Mouse (Mus musculus) urinary bladder, postnatal 25 days (tissue): Measurements from ENCODE around the gene Slc22a23.

Source experiments
- DNase-seq: peaks from one replicate; pipeline ENCODE4 v3.0.0; 2022; ENCODE audit warnings: low spot score

Gene Slc22a23

DNA sequence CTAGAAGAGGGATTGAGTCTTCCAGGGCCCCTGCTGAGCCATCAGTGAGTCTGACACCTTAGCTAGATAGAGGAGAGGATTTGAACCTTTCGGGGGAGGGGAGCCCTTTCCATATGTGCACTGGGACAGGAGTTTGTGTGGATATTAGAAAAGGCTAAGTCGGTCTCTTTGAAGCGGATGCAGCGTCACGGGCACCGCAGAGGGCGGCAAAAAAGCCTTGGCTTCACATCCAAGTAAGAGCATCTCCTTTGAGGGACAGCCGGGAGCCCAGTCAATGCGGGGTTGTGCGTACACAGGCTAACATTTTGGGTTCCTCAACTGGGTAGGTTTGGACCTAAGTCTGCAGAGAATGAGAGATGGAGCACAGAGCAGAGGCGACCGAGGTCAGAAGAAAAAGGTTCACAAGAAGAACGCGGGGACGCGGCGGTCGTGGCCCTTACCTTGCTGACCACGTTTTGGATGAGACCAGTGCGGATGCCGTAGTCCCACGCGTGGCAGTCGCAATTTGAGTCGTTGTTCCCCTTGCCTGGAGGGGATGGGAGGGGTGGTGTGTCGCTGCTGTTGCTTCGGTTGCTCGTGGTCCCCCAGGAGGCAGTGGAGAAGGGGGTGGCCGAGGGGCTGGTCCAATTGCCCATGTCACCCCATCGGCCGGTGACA, 1.1 kb downstream of the Slc22a23 start:
- DNase-seq: peak; percentile 23

DNA sequence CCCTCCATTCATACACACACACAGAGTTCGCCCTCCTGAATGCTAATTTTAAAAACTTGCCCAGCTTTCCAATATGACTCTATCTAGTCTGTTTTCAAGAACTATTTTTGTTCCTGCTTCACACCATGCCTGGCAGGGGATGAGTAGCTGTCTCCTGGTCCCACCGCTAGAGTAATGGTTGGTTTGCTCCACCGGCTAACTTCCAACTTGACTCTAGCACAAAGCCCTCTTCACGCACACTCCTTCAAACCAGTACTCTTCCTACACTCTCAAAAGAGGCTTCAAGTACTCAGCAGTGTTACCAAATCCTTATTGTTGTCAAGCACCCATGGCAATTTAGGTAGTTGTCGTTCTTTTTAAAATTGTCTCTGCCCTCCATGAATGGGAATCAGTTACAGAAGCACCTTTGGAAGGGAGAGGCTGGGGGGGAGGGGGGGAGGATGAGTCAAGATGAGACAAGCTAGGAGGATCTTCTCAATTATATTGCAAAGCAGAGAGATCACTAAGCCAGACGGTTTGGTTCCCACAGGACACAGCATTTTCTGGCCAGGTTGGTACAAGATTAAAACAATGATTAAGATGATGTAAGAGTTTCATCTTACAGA, 2.6 kb downstream of the Slc22a23 start:
- no peak for DNase-seq

DNA sequence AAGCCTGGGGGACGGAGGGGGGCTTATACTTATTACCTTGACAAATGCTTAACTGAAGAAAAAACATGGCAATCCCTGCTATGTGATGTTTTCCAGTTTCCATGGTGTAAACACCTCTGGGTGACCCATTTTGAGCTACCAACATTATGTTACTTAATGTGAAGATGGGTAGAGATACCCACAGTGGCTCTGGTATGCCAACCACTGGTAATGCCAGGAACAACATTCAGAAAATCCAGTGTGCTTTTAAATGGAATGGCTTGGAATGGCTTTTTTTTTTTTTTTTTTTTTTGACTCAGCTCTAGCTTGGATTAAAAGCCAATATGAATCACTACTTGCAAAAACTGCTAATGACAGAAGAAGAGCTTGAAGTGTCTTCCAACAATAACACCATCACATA, 8.1 kb downstream of the Slc22a23 start:
- DNase-seq: no peak

DNA sequence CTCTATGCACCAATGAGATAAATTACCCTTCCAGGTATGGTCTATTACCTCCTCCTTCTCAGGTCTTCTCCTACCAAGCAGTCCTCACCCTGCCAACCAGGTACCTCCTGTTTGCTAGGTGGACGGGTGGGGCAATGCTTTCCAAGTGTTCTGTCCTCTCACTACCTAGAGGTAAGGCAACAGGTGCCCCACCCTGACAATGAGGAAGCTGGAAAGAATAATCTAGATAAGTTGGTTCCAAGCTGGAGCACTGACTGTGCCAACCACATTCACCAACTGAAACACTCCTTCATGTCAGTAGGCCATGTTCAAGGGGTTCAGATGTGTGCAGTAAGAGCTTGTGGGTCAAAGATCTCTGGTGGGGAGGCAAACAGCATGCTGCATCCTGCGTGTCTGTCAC, 10.1 kb downstream of the Slc22a23 start:
- no peak for DNase-seq

DNA sequence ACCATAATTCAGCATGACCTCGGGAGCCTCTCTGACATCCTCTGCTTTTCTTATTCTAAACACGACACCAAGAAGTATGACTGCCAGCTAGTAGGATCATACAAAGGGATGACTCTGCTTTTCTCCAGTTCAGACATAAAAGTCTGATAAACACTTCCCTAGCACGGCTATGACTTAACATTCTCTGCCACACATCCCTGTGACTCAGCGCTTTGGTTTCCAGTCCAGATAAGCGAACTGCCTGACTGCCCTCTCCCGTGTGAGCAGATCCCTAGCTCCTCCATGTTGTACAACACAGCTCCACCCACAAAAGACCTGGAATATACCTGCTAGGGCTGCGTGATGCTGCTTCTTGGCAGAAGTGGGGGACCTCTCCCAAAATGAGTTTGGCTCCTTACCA, 12.2 kb downstream of the Slc22a23 start:
- no peak for DNase-seq

DNA sequence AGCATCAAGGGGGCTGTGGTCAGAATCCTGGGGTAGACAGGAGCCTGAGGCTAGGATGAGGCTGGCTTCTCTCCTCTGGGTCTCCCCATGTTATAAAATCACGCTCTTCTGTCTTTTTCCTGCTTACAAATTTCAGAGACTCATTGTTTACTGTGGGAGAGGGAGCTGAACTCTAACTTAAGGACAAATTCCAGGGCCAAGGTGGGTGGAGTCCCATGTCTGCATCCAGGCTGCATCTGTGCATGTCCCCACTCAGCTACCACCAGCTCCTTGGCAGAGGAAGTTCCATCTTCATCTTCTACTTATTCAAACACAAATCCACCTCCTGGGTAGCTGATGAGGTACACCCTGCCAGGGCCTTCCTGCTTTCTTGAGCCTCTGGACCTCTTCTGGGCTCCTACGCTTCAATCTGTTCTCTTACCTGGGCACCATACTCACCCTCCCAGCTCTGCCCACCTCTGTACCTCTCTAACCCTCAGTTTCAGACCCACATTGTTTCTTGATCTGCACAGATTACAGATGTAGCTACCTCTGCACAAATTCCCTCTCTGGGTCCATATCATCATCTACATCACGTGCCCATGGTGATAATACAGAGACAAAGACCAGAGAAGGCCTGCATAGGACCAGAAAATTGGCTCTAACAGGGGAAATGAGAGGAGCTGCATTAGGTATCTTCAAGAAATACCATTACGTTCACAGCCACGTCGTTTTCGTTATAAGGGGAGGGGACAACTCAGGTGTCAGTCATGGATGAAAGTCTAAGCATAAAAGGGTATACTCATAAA, 13.4 kb downstream of the Slc22a23 start:
- no peak for DNase-seq

DNA sequence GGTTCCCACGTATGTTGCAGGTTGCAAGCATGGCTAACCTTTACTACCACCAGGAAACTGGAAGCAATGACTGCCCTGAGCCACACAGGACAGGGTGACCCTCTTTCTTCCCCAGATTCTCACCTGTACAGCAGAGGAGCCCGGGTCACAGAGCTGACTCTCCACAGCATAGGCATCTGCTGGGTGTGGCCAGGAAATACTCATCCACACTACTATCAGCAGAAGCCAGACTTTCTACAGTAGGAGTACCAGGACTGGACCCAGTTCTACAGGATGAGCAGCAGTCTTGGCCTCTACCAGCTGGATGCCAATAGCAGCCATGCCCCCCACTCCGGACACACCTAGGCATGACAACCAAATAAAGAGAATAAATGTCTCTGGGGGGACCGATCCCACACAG, 15.4 kb downstream of the Slc22a23 start:
- no peak for DNase-seq

DNA sequence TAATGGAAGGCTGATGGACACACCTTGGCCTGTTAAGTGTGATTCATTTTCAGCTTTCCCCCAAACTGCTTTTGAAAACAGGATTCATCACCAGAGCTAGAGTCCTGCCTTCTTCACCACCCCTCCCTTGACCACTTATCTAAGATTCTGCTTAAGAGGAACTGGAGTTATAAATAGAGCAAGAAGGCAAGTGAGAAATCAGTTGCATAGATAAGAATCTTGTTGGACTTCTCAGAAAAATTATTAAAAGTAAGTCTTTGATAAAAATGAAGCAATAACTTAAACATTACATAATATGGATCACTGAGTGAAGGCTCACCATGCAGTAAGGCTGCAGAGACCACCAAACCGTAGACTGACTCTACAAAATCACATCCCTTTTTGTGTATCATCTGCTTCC, 18.0 kb downstream of the Slc22a23 start:
- no peak for DNase-seq

DNA sequence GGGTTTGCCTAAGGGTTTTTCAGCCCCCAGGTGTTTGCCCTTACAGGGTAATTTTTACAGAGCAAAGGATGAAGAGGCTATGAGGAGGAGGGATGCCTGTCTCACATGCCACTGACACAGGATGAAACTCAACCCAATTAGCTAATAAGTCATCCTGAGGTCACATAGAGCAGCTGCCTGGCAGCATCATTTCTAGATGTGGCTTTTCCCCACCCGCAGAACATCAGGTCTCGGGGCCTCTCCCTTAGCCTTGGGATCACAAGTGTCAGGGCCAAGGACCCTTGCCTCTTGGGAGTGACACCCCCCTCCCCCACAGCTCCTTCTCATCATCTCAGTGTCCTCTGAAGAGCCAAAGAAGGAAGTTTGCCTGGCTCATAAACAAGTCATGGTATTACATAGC, 21.6 kb downstream of the Slc22a23 start:
- no peak for DNase-seq

DNA sequence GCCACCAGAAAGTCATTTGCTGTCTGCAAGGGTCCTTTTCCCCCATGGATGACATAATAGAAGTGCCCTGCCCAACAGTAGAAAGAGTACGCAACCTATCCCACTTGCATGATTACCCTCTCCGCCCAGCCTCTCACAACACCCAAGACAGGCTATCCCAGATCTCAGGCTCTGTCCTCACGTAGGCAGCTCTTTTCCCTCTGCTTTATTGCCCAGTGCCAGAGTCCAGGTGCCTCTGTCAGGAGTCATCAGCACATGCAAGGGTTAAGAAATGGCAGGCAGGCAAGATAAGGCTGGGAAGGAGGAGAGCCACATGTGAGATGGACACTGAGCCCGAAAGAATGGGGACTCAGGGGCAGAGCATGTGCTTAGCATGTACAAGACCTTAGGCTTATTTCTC, 24.5 kb downstream of the Slc22a23 start:
- DNase-seq: no peak

DNA sequence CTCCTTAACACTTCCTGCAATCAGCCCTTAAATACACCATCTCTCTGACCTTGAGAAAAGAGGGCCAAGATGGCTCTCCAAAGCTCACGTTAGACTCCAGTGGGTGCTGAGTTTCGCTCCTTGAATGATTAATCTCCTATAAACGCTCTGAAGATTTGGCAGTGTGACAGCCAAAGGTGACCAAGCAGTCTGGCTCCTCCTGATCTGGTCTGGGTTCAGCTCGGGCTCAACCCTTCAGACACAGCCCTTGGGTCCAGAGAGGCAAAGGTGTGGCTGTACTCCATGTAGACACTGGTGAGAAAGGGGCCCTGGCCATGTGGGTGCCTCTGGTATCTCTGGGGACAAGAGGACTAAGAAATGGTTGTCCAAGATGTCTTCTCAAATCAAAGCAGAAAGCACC, 27.9 kb downstream of the Slc22a23 start:
- DNase-seq: no peak

DNA sequence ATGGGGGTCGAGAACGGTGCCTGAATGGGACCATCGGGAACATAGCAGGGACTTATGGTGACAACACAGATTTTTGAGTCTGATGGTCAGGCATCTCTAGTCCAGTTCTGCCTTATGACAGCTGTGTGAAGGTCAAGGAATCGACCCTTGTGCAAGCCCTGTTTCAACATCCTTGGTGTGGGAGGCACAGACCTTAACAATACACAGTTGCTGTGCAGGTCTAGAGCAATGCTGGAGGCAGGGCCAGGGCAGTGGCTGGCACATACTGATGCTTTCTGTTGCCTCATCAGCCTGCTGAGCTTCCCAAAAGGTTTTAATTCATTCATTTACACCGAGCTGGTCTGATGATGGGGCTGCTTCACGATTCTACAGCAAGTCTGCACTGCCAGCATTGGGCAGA, 28.5 kb downstream of the Slc22a23 start:
- no peak for DNase-seq

DNA sequence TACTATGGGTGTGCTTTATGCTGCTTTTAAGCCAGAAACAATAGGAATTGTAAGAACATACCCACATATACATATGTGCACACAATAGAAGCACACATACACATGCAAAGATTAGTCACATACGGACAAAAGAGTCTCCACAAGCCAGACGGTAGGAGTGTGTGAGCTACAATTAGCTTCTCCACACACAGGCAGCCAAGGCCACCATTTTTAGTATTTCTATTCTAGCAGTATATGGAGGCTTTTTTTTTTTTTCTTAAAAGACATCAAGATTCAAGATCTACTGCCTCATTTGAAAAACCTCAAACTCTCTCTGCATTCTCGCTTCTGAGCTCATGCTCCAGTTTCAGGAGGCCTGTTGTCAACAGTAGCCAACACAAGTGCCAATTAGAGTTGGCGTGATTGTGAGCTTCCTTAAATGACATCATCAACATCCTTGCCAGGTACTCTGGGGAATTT, 31.9 kb downstream of the Slc22a23 start:
- no peak for DNase-seq

DNA sequence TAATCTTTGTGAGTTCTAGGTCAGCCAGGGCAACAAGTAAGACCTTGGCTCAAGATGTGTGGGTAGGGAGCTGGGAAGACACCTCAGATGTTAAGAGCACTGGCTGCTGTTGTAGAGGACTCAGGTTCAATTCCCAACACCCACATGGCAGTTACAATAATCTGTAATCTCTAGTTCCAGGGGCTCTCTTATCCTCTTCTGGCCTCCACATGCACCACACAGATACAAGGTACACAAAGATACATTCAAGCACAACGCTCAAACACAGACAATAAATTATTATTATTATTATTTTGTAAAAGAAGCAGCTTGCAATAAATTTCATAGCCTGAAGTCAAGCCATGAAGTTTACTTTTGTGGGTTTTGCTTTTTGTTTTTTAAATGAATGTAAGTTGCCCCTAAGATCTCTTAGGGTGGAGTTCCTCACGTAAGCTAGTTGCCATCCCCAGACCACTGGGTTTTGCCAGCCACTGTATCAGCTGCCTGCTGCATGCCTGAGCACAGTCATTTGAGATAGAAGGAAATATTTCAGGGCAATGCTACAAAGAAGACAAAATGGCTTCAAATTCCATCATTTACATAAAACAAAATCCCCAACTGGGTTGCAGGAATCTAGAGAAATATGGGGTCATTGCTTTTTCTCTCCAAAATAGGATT, 32.5 kb downstream of the Slc22a23 start:
- DNase-seq: no peak

DNA sequence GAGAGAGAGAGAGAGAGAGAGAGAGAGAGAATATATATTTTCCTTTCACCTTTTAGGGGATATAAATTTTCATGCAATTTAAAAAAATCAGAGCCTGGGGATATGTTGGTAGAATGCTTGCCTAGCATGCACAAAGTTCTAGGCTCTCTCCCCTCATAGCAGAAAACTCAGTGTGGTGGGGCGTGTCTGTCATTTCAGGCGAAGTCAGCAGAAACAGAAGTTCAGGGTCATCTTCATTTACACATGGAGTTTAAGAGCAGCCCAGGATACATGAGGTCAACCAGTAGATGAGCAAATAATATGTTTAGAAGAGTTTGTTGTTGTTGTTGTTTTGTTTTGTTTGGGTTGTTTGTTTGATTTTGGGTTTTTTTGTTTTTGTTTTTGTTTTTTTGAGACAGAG, 33.4 kb downstream of the Slc22a23 start:
- DNase-seq: no peak

DNA sequence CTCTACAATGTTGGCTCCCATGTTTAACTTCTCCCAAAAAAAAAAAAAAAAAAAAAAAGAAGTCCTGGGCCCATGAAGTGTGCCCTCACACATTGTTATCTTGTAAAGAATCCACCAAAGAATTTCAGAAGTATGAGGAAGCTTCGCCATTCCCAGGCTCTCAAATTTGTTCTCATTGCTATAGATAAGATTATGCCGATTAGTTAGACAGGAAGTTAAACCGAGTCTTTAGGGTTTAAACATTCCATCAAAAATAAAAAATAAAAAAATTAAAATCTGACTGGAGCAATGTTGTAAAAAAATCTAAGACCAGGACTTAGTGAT, 36.4 kb downstream of the Slc22a23 start:
- no peak for DNase-seq

DNA sequence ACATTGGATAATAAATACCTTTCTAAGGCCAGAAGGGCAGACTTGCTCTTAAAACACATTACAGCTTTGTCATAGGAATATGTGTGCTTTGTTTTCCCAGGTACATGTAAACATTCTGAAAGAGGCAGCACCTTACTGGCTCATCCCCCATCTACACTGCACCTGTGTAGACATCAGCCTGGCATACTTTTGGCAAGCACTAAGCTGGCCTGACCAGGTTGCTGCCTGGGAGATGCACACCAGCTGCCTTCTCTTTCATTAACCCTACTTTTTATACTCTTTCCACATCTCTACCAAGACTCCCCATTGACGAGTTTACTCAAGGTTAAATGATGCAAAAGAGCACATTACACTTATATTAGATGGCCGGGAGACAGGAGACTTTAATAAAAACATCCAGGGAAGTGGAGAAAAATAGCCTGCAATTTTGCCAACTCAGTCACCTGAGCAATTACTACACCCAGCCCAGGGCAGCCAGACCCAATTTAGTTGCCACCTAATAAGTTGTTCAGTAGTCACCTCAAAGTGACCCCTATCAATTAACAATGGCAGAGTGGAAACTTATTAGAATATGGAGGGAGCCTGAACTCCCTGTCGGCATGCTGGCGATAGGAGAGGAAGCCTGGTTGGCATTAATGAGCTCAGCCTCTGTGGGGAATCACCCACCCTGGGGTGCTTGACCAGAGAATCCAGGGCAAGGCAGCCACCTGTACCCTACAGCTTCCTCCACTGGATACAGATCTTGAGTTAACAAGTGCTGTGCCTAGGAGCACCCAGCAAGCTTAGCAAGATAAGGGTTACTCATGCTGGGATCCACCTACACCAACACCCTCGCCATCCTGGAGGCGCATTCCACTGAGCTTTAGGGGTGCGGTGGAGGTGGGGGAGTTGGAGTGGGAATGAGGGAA, 37.0 kb downstream of the Slc22a23 start:
- DNase-seq: no peak

DNA sequence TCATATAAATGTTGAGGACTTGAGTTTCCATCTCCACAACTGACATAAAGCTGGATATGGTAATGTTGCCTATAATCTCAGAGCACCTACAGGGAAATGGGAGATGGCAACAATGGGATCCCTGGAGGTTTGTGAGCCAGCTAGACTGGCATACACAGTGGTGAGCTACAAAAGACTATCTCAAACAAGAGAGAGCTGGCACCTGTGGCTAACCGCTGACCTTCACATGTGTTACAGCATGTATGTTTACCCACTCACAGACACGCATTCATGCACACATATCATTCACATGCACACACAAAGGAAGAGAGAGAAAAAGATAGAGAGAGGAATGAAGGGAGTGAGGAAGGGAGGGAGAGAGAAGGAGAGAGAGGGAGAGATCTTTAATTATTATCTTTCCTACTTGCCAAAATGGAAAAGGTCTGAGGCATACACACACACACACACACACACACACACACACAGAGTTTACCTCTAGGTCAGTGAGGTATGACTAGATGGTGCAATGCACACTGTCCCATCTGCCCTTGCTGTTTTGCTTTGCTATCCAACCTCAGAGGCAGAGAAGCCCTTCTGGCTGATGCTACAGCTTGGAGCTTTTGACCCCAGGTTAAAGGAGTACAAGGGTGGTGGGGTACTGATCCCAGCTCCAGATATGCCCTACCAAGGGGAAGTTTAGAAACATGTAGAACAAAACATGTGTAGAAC, 38.9 kb downstream of the Slc22a23 start:
- DNase-seq: no peak

DNA sequence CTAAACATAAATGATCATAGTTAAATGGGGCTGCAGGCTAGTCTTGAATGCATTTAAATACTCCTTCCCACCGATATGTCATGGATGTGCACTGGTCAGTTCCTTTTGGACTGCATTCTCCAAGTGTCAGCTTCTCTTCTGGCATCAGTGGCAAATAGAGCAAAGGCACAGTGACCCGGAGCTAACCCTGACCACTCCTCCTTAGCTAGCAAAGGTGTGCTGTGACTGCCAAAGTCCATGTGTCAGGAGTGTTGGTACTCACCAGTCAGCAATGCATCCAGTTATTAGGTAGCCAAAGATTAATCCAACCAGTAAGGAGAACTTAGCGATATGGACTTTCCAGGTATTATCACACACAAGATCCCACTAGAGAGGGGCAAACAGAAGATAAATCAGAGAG, 40.1 kb downstream of the Slc22a23 start:
- DNase-seq: no peak

DNA sequence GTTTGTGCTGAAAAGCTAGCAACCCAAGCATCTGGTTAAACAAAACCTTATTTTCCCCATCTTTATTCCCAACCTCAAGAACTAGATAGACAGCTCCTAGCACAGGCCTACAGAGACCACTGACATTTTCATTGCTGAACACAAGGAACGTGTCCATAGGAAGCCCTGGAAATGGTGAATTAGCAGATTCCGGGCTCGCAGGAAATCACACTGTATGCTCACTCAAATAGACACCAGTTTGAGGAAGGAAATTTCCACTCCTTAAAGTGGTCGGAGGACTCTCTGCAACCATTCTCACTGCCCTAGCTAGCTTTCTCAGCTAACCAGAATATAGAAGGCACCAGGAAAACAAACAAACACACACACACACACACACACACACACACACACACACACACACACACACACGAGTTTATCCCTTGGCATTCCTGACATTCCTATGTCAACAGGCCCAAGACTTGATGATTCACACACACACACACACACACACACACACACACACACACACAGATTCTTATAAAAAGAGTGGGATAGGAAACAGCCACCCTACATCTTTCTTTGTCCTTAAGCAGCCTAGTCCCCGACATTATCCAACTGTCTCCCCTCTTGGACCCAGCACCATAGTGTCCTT, 41.5 kb downstream of the Slc22a23 start:
- no peak for DNase-seq

DNA sequence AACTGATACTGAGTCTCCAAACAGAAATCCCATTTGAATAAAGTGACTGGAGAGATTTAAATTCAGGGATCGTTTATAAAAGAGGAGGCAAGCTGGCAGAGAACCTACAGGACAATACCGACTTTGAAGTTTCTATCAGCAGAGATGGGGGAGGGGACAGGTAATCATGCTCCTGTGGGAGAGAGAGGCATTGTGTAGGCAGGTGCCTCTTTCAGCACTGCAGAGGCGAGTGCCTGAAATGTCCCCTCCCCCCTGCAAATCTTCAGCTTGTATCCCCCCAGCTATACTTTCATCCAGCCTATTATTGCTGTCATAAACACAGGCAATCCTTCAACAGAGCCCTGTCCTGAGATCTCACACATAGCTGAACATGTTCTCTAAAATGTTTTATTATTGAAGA, 43.4 kb downstream of the Slc22a23 start:
- no peak for DNase-seq
